Mouse (Mus musculus): Measurements from ENCODE around the gene Chchd4. TPM values are rescaled to one million over a fixed set of nuclear protein-coding genes. Genes with fewer than 3 reads are reported as not detected.

The Chchd4 gene
- polyA plus RNA-seq (2015; fragmentation: Nextera tagmentation; extraction: Ambion mirVana) = 32.4 and 33.7 TPM in 2 replicates

DNA sequence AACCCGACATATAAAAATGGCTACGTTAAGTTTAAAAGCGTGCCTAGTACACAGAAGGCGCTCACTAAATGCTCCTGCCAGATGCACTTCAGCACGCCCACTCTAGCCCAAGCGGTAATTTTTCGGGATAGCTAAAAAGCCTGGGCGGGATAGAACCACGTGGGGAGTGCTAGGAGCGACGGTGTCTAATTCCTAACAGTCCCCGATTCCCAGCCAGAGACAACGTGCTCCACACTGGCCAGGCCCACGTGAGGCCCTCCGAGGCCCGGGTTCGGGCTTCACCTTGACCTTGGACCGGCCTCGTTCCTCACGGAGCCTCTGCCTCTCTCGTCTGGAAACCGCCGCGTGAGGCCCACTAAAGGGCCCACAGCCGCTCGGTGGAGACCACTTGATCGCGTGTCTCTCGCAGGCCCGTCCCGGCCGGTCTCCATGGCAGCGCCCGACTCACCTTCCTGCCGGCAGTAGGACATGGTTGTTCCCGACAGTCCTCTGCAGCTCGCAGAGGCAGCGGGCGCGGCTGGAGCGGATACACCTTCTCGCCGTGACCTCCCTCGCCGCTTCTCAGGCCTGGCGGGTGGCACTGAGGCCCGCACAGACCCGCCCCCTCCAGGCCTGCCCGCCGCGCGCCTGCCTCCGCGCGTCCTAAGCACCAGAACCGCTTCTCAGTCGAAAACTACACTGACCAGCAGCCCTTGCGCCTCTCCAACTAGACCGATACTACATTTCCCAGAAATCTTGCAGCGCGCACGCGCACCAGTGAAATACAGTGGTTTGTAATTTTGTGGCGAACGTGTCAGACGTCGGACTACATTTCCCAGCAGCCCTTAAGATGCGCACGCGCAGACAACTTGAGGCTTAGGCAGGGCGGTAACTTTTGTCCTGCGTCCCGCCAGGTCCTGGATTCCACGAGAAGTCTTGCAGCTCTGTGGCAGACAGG, at the start of gene Chchd4, which contains the start of gene Tmem43:
Gene Chchd4 (minus strand): TSS at position 679 of the 937 bp plus-strand sequence.
Gene Tmem43 (plus strand): TSS at position 836 of the 937 bp plus-strand sequence.
- H3K4me3 ChIP-seq (ENCODE audit: low read length) = peak within 1 kb of the TSS; percentile 79
- no peaks in the 10 kb centered on the region for H3K9me3 ChIP-seq (replicated peaks; ENCODE audit: control insufficient read depth, low read length)
- no peaks in the 10 kb centered on the region for H3K27me3 ChIP-seq (ENCODE audit: control insufficient read depth, insufficient read depth, low read length)
- peaks cover 18% of the 10 kb centered on the region for H3K4me1 ChIP-seq (ENCODE audit: control insufficient read depth, insufficient read depth, low read length)
- peak within 1 kb of the TSS; percentile 83 for H3K9ac ChIP-seq (ENCODE audit: low read length)
- peak within 1 kb of the TSS; percentile 90 for H3K4me2 ChIP-seq (ENCODE audit: low read depth, low read length)
- H3K36me3 ChIP-seq (ENCODE audit: control insufficient read depth, insufficient read depth) = peaks cover 6% of the 10 kb centered on the region
- peak within 1 kb of the TSS; percentile 85 for H3K27ac ChIP-seq (ENCODE audit: low read length)
- peak; percentile 97 for ATAC-seq (replicated peaks; ENCODE audit: extremely low read depth, insufficient read depth, low FRiP score)
- WGBS = under 1% methylated on average over 74 of the region's 74 CpGs

DNA sequence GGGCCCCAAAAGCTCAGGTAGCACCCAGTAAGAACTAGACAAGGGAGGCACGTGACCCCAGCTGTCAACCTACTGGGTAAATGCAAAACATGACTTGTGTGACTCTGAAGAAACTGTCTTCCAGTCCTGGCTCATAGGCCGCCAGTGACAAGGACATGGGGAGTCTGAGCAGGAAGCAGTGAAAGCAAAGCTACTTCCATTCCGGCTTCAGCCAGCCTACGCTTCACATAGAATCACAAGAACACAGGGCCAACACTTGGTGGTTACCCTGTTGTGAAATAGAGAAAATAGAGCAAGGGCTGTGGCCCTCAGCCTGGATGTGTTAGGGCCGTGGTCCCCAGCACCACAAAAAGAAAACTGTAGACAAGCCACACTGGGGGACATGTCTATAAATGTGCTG, 49.5 kb upstream of the Chchd4 start:
- Histone ChIP-seq H3K27ac (ENCODE audit: low read length) (no peak overlapping the region), H3K4me3 (ENCODE audit: low read length) (no peak overlapping the region), H3K4me1 (ENCODE audit: control insufficient read depth, insufficient read depth, low read length) (peaks cover 9% of the 10 kb centered on the region), H3K9ac (ENCODE audit: low read length) (no peak overlapping the region), H3K4me2 (ENCODE audit: low read depth, low read length) (no peak overlapping the region), H3K27me3 (ENCODE audit: control insufficient read depth, insufficient read depth, low read length) (no peaks in the 10 kb centered on the region), H3K36me3 (ENCODE audit: control insufficient read depth, insufficient read depth) (peaks cover 44% of the 10 kb centered on the region), H3K9me3 (replicated peaks; ENCODE audit: control insufficient read depth, low read length) (no peaks in the 10 kb centered on the region)
- no peak for ATAC-seq (replicated peaks; ENCODE audit: extremely low read depth, insufficient read depth, low FRiP score)
- WGBS = 88% methylated on average over 5 of the region's 5 CpGs

DNA sequence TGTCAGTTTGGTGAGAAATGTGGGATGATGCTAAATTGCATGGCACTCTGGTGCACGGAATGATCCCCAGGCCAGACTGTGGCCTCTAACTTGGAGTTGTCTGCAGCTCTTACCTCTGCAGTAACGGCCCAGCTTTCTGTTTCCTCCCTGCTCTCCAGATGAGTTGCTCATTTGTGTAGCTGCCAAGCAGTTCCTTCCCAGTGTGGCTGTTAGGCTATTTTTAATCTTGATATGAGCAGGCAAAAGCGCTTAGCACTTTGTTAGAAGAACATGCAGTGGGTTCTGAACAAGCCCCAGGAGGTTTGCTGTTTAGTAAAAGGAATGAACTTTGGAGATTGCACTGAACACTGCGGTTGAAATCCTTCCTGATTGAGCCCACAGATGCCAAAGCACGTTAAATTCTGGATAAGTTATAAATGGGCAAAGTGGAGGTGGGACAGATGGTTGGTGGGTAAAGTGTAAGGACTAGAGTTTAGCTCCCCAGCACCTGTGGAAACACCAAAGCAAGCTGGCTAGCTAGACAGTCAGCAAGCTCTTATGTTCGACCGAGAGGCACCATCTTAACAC, 45.2 kb upstream of the Chchd4 start:
- WGBS = 64% methylated on average over 7 of the region's 7 CpGs
- Histone ChIP-seq H3K4me3 (ENCODE audit: low read length) (no peak overlapping the region), H3K9ac (ENCODE audit: low read length) (no peak overlapping the region), H3K9me3 (replicated peaks; ENCODE audit: control insufficient read depth, low read length) (no peaks in the 10 kb centered on the region), H3K27ac (ENCODE audit: low read length) (peak overlapping the region; percentile 4; the same call in 1 of the 2 replicates), H3K36me3 (ENCODE audit: control insufficient read depth, insufficient read depth) (peaks cover 46% of the 10 kb centered on the region), H3K27me3 (ENCODE audit: control insufficient read depth, insufficient read depth, low read length) (no peaks in the 10 kb centered on the region), H3K4me2 (ENCODE audit: low read depth, low read length) (no peak overlapping the region), H3K4me1 (ENCODE audit: control insufficient read depth, insufficient read depth, low read length) (peaks cover 29% of the 10 kb centered on the region)
- no peak for ATAC-seq (replicated peaks; ENCODE audit: extremely low read depth, insufficient read depth, low FRiP score)

DNA sequence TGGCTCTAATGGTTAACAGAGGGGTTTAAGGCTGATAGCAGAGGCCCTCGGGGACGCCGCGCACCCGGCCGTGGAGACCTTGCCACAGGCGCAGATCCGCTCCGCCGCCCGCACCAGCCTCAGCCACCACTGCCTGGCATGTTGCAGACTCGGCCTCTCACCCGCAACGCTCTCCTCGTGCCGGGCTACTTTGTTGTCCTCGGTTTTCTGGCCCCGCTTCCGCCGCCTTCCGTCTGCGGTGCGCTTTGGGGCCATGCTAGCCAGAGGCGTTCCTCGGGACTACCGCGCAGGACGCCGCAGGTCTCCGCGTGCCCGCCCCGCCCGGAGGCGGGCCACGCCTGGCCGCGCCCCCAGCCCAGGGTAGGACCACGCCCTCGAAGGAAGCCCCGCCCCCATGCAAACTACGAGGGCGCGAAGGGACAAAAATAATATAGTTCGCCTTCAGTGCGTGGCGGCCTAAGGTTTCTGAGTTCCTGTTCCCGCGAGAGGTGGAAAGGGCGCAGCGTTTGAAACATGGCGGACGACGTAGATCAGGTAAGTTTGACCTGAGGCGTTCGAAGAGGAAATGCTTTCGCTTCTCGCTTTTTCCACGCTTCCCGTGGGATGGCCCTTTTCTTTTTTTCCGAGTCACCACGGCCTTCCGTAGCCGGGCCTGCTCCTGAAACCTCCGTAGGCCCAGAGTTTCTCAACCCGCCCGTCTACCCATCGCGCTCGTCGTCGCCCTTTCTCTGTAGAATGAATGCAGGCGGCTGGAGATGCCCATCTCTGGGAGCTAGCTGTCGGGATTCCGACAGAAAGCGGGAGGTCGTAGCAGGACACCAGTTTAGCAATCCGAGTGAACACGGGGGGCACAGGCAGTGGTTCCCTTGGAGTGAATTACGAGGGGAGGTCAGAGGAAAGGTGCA, 42.5 kb upstream of the Chchd4 start, which contains the start of the genes Xpc and Lsm3:
Gene Xpc (minus strand): TSS at position 344 of the 905 bp plus-strand sequence.
Gene Lsm3 (plus strand): TSS at position 384 of the 905 bp plus-strand sequence.
- H3K27me3 ChIP-seq (ENCODE audit: control insufficient read depth, insufficient read depth, low read length) = no peaks in the 10 kb centered on the region
- peak within 1 kb of the TSS; percentile 94 for H3K9ac ChIP-seq (ENCODE audit: low read length)
- H3K27ac ChIP-seq (ENCODE audit: low read length) = peak within 1 kb of the TSS; percentile 79
- peak within 1 kb of the TSS; percentile 89 for H3K4me2 ChIP-seq (ENCODE audit: low read depth, low read length)
- H3K9me3 ChIP-seq (replicated peaks; ENCODE audit: control insufficient read depth, low read length) = no peaks in the 10 kb centered on the region
- peak within 1 kb of the TSS; percentile 98 for H3K4me3 ChIP-seq (ENCODE audit: low read length)
- peaks cover 25% of the 10 kb centered on the region for H3K36me3 ChIP-seq (ENCODE audit: control insufficient read depth, insufficient read depth)
- H3K4me1 ChIP-seq (ENCODE audit: control insufficient read depth, insufficient read depth, low read length) = peaks cover 29% of the 10 kb centered on the region
- under 1% methylated on average over 80 of the region's 80 CpGs for WGBS
- peak; percentile 96 for ATAC-seq (replicated peaks; ENCODE audit: extremely low read depth, insufficient read depth, low FRiP score)

DNA sequence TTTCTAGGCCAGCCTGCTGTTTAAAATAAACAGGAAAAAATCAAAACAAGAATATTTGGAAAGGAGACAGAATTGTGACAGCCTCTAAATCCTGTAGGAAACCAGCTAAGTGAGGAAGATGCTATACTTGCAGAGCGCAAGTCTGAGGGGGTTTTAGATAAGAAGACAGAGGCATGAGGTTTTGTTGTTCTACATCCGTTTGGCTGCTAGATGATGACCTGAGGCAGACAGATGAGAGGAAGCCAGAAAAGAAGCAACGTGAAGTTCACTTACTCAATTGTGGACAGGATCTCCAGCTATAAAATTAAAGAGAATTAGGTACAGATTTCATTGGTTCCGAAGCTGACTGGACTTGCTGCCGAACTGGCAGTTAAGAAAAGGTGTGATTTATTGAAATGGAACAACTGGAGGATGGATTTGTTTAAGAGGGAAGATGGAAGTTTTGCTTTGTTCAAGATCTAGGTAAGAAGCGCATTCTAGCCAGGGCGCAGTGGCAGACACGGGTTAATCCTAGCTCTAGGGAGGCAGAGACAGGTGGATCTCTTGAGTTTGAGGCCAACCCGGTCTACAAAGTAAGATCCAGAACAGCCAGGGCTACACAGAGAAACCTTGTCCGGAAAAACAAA, 41.5 kb upstream of the Chchd4 start:
- H3K9me3 ChIP-seq (replicated peaks; ENCODE audit: control insufficient read depth, low read length) = no peaks in the 10 kb centered on the region
- WGBS = 29% methylated on average over 10 of the region's 10 CpGs
- H3K4me1 ChIP-seq (ENCODE audit: control insufficient read depth, insufficient read depth, low read length) = peaks cover 29% of the 10 kb centered on the region
- ATAC-seq (replicated peaks; ENCODE audit: extremely low read depth, insufficient read depth, low FRiP score) = no peak
- peak overlapping the region; percentile 75 for H3K9ac ChIP-seq (ENCODE audit: low read length)
- no peaks in the 10 kb centered on the region for H3K27me3 ChIP-seq (ENCODE audit: control insufficient read depth, insufficient read depth, low read length)
- peak overlapping the region; percentile 43 for H3K27ac ChIP-seq (ENCODE audit: low read length)
- H3K36me3 ChIP-seq (ENCODE audit: control insufficient read depth, insufficient read depth) = peaks cover 17% of the 10 kb centered on the region
- H3K4me2 ChIP-seq (ENCODE audit: low read depth, low read length) = peak overlapping the region; percentile 89
- peak overlapping the region; percentile 98 for H3K4me3 ChIP-seq (ENCODE audit: low read length)

DNA sequence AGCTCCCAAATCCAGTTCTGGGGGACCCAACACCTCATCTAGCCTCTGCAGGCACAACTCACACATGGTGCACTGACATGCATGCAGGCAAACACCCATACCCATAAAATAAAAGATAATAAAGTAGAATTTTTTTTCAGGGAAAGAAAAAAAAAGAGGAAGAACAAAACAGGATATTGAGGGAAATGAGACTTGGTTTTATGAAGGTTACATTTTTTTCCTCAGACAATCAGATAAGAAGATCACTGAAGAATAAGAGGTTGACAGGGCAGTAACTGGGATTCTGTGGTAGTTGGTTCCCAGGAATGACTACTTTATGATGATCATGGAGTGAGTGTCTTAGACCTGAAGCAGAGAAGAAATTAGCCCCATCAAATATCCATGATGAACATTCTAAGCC, 40.8 kb upstream of the Chchd4 start:
- peaks cover 10% of the 10 kb centered on the region; the same call in 1 of the 2 replicates for H3K36me3 ChIP-seq (ENCODE audit: control insufficient read depth, insufficient read depth)
- no peak overlapping the region for H3K27ac ChIP-seq (ENCODE audit: low read length)
- H3K4me2 ChIP-seq (ENCODE audit: low read depth, low read length) = peak overlapping the region; percentile 89; the same call in 1 of the 2 replicates
- H3K27me3 ChIP-seq (ENCODE audit: control insufficient read depth, insufficient read depth, low read length) = no peaks in the 10 kb centered on the region
- H3K9ac ChIP-seq (ENCODE audit: low read length) = no peak overlapping the region
- peaks cover 29% of the 10 kb centered on the region for H3K4me1 ChIP-seq (ENCODE audit: control insufficient read depth, insufficient read depth, low read length)
- ATAC-seq (replicated peaks; ENCODE audit: extremely low read depth, insufficient read depth, low FRiP score) = no peak
- no peak overlapping the region for H3K4me3 ChIP-seq (ENCODE audit: low read length)
- H3K9me3 ChIP-seq (replicated peaks; ENCODE audit: control insufficient read depth, low read length) = no peaks in the 10 kb centered on the region

DNA sequence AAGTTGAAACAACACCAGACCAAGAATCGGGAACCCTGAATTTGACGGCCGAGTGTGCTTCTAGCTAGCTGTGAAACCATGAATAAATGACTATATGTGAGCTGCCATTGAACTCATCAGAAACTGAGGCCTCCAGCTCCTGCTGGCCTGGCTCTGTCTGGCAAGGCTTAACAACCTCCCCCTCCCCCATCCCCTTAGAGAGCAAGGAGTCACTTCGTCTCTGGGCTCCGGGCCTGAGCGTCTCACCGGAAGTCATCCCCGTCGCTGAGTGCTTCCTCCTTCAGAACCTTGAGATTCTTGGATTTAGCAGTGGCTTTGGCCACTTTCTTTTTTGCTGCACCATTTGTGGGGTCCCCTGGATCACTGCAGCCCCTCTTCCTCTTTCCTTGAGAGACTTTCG, 36.9 kb upstream of the Chchd4 start:
- ATAC-seq (replicated peaks; ENCODE audit: extremely low read depth, insufficient read depth, low FRiP score) = no peak
- 70% methylated on average over 10 of the region's 10 CpGs for WGBS
- Histone ChIP-seq H3K27ac (ENCODE audit: low read length) (no peak overlapping the region), H3K4me1 (ENCODE audit: control insufficient read depth, insufficient read depth, low read length) (peaks cover 6% of the 10 kb centered on the region; the same call in 1 of the 2 replicates), H3K9ac (ENCODE audit: low read length) (no peak overlapping the region), H3K9me3 (replicated peaks; ENCODE audit: control insufficient read depth, low read length) (no peaks in the 10 kb centered on the region), H3K4me2 (ENCODE audit: low read depth, low read length) (no peak overlapping the region), H3K36me3 (ENCODE audit: control insufficient read depth, insufficient read depth) (peaks cover 24% of the 10 kb centered on the region), H3K4me3 (ENCODE audit: low read length) (no peak overlapping the region), H3K27me3 (ENCODE audit: control insufficient read depth, insufficient read depth, low read length) (no peaks in the 10 kb centered on the region)

DNA sequence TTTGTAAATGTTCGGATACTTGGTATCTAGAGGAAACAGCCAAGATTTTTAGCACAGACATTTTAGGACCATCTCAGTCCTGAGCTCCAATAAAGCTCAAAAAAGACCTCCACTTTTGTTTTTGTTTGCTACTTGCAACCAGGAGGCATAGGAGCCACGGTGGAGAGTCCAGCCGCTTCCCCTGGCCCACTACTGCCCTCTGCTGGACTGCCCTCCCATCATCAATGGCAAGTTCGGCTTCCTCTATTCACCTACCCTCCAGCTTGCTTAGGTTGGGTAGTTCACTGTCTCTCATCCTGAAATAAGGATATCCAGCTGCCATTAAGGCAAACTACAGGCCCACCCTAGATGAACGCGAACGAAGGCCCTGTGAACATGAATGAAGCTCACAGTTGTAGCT, 36.0 kb upstream of the Chchd4 start:
- Histone ChIP-seq H3K27me3 (ENCODE audit: control insufficient read depth, insufficient read depth, low read length) (no peaks in the 10 kb centered on the region), H3K9me3 (replicated peaks; ENCODE audit: control insufficient read depth, low read length) (no peaks in the 10 kb centered on the region), H3K4me1 (ENCODE audit: control insufficient read depth, insufficient read depth, low read length) (no peaks in the 10 kb centered on the region; the same call in 1 of the 2 replicates), H3K9ac (ENCODE audit: low read length) (no peak overlapping the region), H3K36me3 (ENCODE audit: control insufficient read depth, insufficient read depth) (peaks cover 33% of the 10 kb centered on the region), H3K4me2 (ENCODE audit: low read depth, low read length) (no peak overlapping the region), H3K4me3 (ENCODE audit: low read length) (no peak overlapping the region), H3K27ac (ENCODE audit: low read length) (no peak overlapping the region)
- 32% methylated on average over 7 of the region's 7 CpGs for WGBS
- no peak for ATAC-seq (replicated peaks; ENCODE audit: extremely low read depth, insufficient read depth, low FRiP score)
